ENCODE assay signal across 26 mouse cellular contexts in the genomic region with DNA sequence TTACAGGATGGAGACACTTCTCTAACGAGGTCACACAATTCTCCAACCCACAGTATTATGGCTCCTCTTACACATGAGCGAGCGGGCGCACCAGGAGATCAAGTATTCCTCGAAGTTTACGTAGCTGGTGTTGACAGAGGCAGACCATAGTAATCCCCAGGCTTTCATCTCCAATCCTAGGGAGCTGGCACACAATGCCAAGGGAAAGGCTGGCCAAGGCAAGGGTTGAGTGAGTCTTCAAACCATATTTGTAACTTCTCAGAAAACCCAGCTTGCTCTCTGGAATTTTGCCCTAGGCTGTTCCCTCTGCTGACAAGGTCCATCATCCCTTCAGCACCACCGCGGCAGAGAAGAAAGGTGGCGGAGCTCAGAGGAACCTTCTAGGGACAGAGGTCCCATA.
A peak's percentile ranks its signal among the peaks of the same experiment; 100 is the strongest.
DNase-seq lines count a peak whose midpoint lies in the region; ATAC-seq and TF ChIP-seq lines count a peak whose summit lies in the region.
"Had no signal": no experiment of that assay in that cellular context is flagged by ENCODE, and none has a peak within 500 bp of the region (broad histone marks: within the 10 kb centered on the region; RNA-seq: fewer than 3 reads in every experiment).

No protein-coding gene starts in this region.

- CTCF ChIA-PET in Patski (lab: Charles Lee), result interaction anchor here (0.9 kb wide), 1 partner anchor 89 kb away, joined by 3 read pairs; no protein-coding TSS in a partner anchor

- no peak for TF ChIP-seq POLR2A in kidney, adult 2 months (IDR thresholded peaks at IDR 0.05; ENCODE audit: low read depth, low read length)

- POLR2A ChIA-PET in Patski (lab: Charles Lee), result interaction anchor here (0.5 to 0.6 kb wide), 2 partner anchors 13 to 319 kb away, joined by 3 read pairs; no protein-coding TSS in a partner anchor

- no peak overlapping the region for H3K27ac ChIP-seq in kidney, adult 2 months (ENCODE audit: insufficient read depth, low read depth, low read length)
- H3K27ac ChIP-seq: embryonic facial prominence, embryonic 12.5 days; embryonic facial prominence, embryonic 15.5 days; gastrocnemius, adult 2 months; heart, embryonic 10.5 days; heart, embryonic 13.5 days; hindbrain, embryonic 15.5 days had no signal

- no peaks in the 10 kb centered on the region for H3K36me3 ChIP-seq in kidney, adult 2 months (ENCODE audit: control insufficient read depth, insufficient read depth, low read length)
- H3K36me3 ChIP-seq: embryonic facial prominence, embryonic 12.5 days; embryonic facial prominence, embryonic 15.5 days; heart, embryonic 10.5 days; heart, embryonic 13.5 days; hindbrain, embryonic 15.5 days had no signal

- DNase-seq in heart, adult 11 months, result peak; percentile 65
- DNase-seq in heart, adult 9 months (ENCODE audit: low spot score in 2 of 2), result no peak
- DNase-seq in kidney, adult 2 months, result peak; percentile 87
- DNase-seq in kidney, postnatal 4 days, result no peak
- peak; percentile 36 to 59 for DNase-seq in kidney, postnatal 36 days
- no peak for DNase-seq in kidney, postnatal 10 days
- peak; percentile 96 for DNase-seq in Patski (ENCODE audit: low read depth, low spot score)
- DNase-seq: adrenal gland, adult 8-10 months; adrenal gland, postnatal 25 days; B cell, adult 2 months; cerebellum, adult 18-20 months; cerebellum, adult 9-10 months; cerebellum, postnatal 25 days; forebrain, postnatal 0 days; gastrocnemius, adult 2 months; gastrocnemius, postnatal 14 days; heart, adult 18-20 months; heart, postnatal 14 days; heart, postnatal 4 days had no signal

- TF ChIP-seq CTCF in kidney, adult 2 months (conservative IDR thresholded peaks at IDR 0.05; ENCODE audit: insufficient read depth, insufficient read length, low read depth, low read length), result no peak
- no peak for TF ChIP-seq CTCF in Patski (IDR thresholded peaks at IDR 0.05)

- no peak overlapping the region for H3K4me3 ChIP-seq in kidney, adult 2 months (ENCODE audit: insufficient read depth, low read depth, low read length)
- H3K4me3 ChIP-seq: embryonic facial prominence, embryonic 12.5 days; embryonic facial prominence, embryonic 15.5 days; gastrocnemius, adult 2 months; heart, embryonic 10.5 days; heart, embryonic 13.5 days; hindbrain, embryonic 15.5 days had no signal

- peak; percentile 90 for ATAC-seq in Patski
- ATAC-seq: activated CD4-positive, CD25-positive, alpha-beta regulatory T cell, adult 4 months; forebrain, embryonic 14.5 days; forebrain, postnatal 0 days had no signal

- WGBS in kidney, adult 2 months, result 70% methylated on average over 9 of the region's 9 CpGs

- in situ Hi-C loops in Patski (cut with MboI; ENCODE audit: low pct_unique_long_range_greater_than_20kb), result no loop called here

- H3K27me3 ChIP-seq in kidney, adult 2 months (replicated peaks; ENCODE audit: control insufficient read depth, insufficient read depth, low read length), result no peaks in the 10 kb centered on the region
- H3K27me3 ChIP-seq in Patski, result no peaks in the 10 kb centered on the region
- H3K27me3 ChIP-seq: embryonic facial prominence, embryonic 12.5 days; embryonic facial prominence, embryonic 15.5 days had no signal

- H3K4me1 ChIP-seq in kidney, adult 2 months (ENCODE audit: control insufficient read depth, insufficient read depth, low read length), result no peaks in the 10 kb centered on the region

Comparison
In these comparisons a context has a peak if more than half of its experiments do, and no peak if none do; other contexts are left out.
1. DNase-seq: peak in heart, adult 11 months (single experiment), kidney, adult 2 months (single experiment), kidney, postnatal 36 days (2 of 2) and Patski (single experiment); none in heart, adult 9 months (0 of 2), kidney, postnatal 4 days (0 of 2) and kidney, postnatal 10 days (single experiment).